Mouse (Mus musculus) liver, postnatal 0 days (tissue): Measurements from ENCODE around the gene Ostf1.

Experiments
- CTCF ChIP-seq: sonication (generic); IDR thresholded peaks from 2 replicates; pipeline ENCODE4 v1.5.1; 2016; ENCODE audit warnings: antibody characterized with exemption, low read depth
- EP300 ChIP-seq: IDR thresholded peaks from 2 replicates; pipeline ENCODE4 v1.6.1; 2016; ENCODE audit warnings: antibody characterized with exemption, low read depth, mild to moderate bottlenecking

GRCm38 (mm10) chr19:18599051-18599450 is 32.6 kb downstream of the Ostf1 start:
- no peak for TF ChIP-seq EP300
- TF ChIP-seq CTCF: no peak
